Mouse (Mus musculus) midbrain, embryonic 14.5 days (tissue): ENCODE measurements around the gene Rbm12. TPM values are rescaled to one million over a fixed set of nuclear protein-coding genes. Genes with fewer than 3 reads are reported as not detected.

Experiments used
- polyA plus RNA-seq: library from polyadenylated mRNA; unstranded; fragments of >200 nt; fragmentation: Nextera tagmentation; extraction: Ambion mirVana; gene quantifications from 2 replicates; pipeline ENCODE4 v1.2.1, GENCODE M21; 2014

Gene Rbm12
- polyA plus RNA-seq, 1 experiment from 2014 or later, result 34.0 TPM

Other genes with a start within 250 kb of the Rbm12 start
- 45.0 and 58.6 TPM in 2 replicates for gene Uqcc1, start 181.7 kb downstream of the Rbm12 start, polyA plus RNA-seq
- not detected in 2 replicates for gene Gm15557, start 171.2 kb downstream of the Rbm12 start, polyA plus RNA-seq
- gene Gdf5, start 166.6 kb downstream of the Rbm12 start, polyA plus RNA-seq, result 0.36 and 0.70 TPM in 2 replicates
- 10.6 and 12.8 TPM in 2 replicates for gene Cep250, start 155.5 kb downstream of the Rbm12 start, polyA plus RNA-seq
- gene 6430550D23Rik, start 104.0 kb downstream of the Rbm12 start, polyA plus RNA-seq, result 1.5 and 1.7 TPM in 2 replicates
- 379 and 435 TPM in 2 replicates for gene Ergic3, start 103.9 kb downstream of the Rbm12 start, polyA plus RNA-seq
- 0.09 TPM in 1 of 2 replicates, not detected in the other for gene Fer1l4, start 59.0 kb downstream of the Rbm12 start, polyA plus RNA-seq
- 4.7 and 6.0 TPM in 2 replicates for gene Spag4, start 46.8 kb downstream of the Rbm12 start, polyA plus RNA-seq
- gene Cpne1, start within 50 bp of the Rbm12 start, polyA plus RNA-seq, result 21.4 and 23.2 TPM in 2 replicates
- 5.8 and 19.2 TPM in 2 replicates for gene Gm28036, start 15.1 kb upstream of the Rbm12 start, polyA plus RNA-seq
- 413 and 563 TPM in 2 replicates for gene Romo1, start 32.1 kb upstream of the Rbm12 start, polyA plus RNA-seq
- gene Nfs1, start 32.2 kb upstream of the Rbm12 start, polyA plus RNA-seq, result 29.7 and 30.8 TPM in 2 replicates
- 484 and 514 TPM in 2 replicates for gene Rbm39, start 68.3 kb upstream of the Rbm12 start, polyA plus RNA-seq
- 110 and 120 TPM in 2 replicates for gene Phf20, start 84.5 kb upstream of the Rbm12 start, polyA plus RNA-seq
- 6.9 and 7.9 TPM in 2 replicates for gene Cnbd2, start 200.3 kb upstream of the Rbm12 start, polyA plus RNA-seq
- gene Scand1, start 200.7 kb upstream of the Rbm12 start, polyA plus RNA-seq, result 93.3 and 102 TPM in 2 replicates